Mouse (Mus musculus) small intestine, adult 2 months (tissue): Measurements from ENCODE around the gene Pitpnm1. TPM values are rescaled to one million over a fixed set of nuclear protein-coding genes. Genes with fewer than 3 reads are reported as not detected.
"Not testable (repeated sequence)": the region's sequence is repeated elsewhere in the genome, so short reads cannot be mapped to it uniquely, and the experiment has no call there.

ENCODE experiments used
- H3K27ac ChIP-seq: fragments of 200-500 bp; 2 replicates; pipeline ENCODE4 v1.5.1; 2012; ENCODE audit warnings: low read depth, low read length, control low read depth, inconsistent platforms; ENCODE audit not compliant: insufficient read depth
- H3K27me3 ChIP-seq: fragments of 200-500 bp; 2 replicates; pipeline ENCODE4 v1.6.1; 2012; ENCODE audit warnings: mild to moderate bottlenecking, moderate library complexity, low read length, inconsistent platforms; ENCODE audit not compliant: control insufficient read depth, insufficient read depth
- H3K36me3 ChIP-seq: fragments of 200-500 bp; 2 replicates; pipeline ENCODE4 v1.6.1; 2012; ENCODE audit warnings: mild to moderate bottlenecking, low read length, control low read depth, inconsistent platforms; ENCODE audit not compliant: control insufficient read depth, insufficient read depth
- H3K4me1 ChIP-seq: fragments of 200-500 bp; 2 replicates; pipeline ENCODE4 v1.6.1; 2012; ENCODE audit warnings: low read length, inconsistent platforms, mixed read lengths; ENCODE audit not compliant: control insufficient read depth, insufficient read depth, insufficient read length
- H3K4me3 ChIP-seq: fragments of 200-500 bp; 2 replicates; pipeline ENCODE4 v1.5.1; 2012; ENCODE audit warnings: low read depth, mild to moderate bottlenecking, control low read depth, inconsistent platforms, low read length, moderate library complexity
- CTCF ChIP-seq: fragments of 200-500 bp; IDR thresholded peaks from 2 replicates; pipeline ENCODE4 v1.5.1; 2012; ENCODE audit warnings: low read depth, mild to moderate bottlenecking, control low read depth, inconsistent platforms, low read length, moderate library complexity, mixed read lengths; ENCODE audit not compliant: insufficient replicate concordance, insufficient read length; ENCODE audit errors: extremely low read depth
- POLR2A ChIP-seq: fragments of 200-500 bp; IDR thresholded peaks from 2 replicates; pipeline ENCODE4 v1.6.1; 2012; ENCODE audit warnings: low read depth, mild to moderate bottlenecking, control low read depth, inconsistent platforms, low read length, moderate library complexity
- WGBS: fragments of 180-500 bp; shearing (Covaris S2); methylation state at CpG from one replicate; pipeline ENCODE4 v1.1.7; 2018; 5-methylcytosine and 5-hydroxymethylcytosine counted together
- polyA plus RNA-seq: library from polyadenylated mRNA; depleted of rRNA; stranded (reverse); fragments of >200 nt; gene quantifications from 2 replicates; pipeline ENCODE4 v1.2.3, GENCODE M21; 2012

Gene Pitpnm1
- polyA plus RNA-seq, 1 experiment: 197 TPM

GRCm38 (mm10) chr19:4118350-4118749 lies 18.6 kb downstream of the Pitpnm1 start:
- WGBS: 94% methylated on average over 2 of the region's 2 CpGs
- Histone ChIP-seq H3K27me3 (no peaks in the 10 kb centered on the region), H3K4me3 (no peak overlapping the region), H3K27ac (no peak overlapping the region), H3K36me3 (peaks cover 27% of the 10 kb centered on the region), H3K4me1 (peaks cover 31% of the 10 kb centered on the region)
- no peak for TF ChIP-seq POLR2A
- TF ChIP-seq CTCF: no peak

GRCm38 (mm10) chr19:4119716-4120487 lies 20.1 kb downstream of the Pitpnm1 start:
- peaks cover 17% of the 10 kb centered on the region; the same call in 1 of the 2 replicates for H3K4me1 ChIP-seq
- no peak overlapping the region for H3K4me3 ChIP-seq
- H3K36me3 ChIP-seq: peaks cover 23% of the 10 kb centered on the region
- WGBS: 66% methylated on average over 6 of the region's 6 CpGs
- no peaks in the 10 kb centered on the region for H3K27me3 ChIP-seq
- peak overlapping the region; percentile 46 for H3K27ac ChIP-seq
- TF ChIP-seq POLR2A (no peak), CTCF (no peak)

- Histone ChIP-seq H3K27ac (peak overlapping the region; percentile 46), H3K4me3 (no peak overlapping the region)
Observed at GRCm38 (mm10) chr19:4120496-4120895, 20.7 kb downstream of the Pitpnm1 start.

GRCm38 (mm10) chr19:4121097-4121805 lies 21.5 kb downstream of the Pitpnm1 start:
- 3% methylated on average over 38 of the region's 38 CpGs for WGBS

More at GRCm38 (mm10) chr19:4120496-4120895, 20.7 kb downstream of the Pitpnm1 start:
- H3K27me3 ChIP-seq: no peaks in the 10 kb centered on the region
- peaks cover 12% of the 10 kb centered on the region; the same call in 1 of the 2 replicates for H3K4me1 ChIP-seq
- TF ChIP-seq POLR2A (no peak), CTCF (no peak)
- peaks cover 18% of the 10 kb centered on the region; the same call in 1 of the 2 replicates for H3K36me3 ChIP-seq
- WGBS: 91% methylated on average over 2 of the region's 2 CpGs

GRCm38 (mm10) chr19:4121896-4122295 lies 22.1 kb downstream of the Pitpnm1 start:
- not testable (repeated sequence) for H3K27me3 ChIP-seq, H3K36me3 ChIP-seq, H3K4me3 ChIP-seq
- H3K27ac ChIP-seq: peak overlapping the region; percentile 11; the same call in 1 of the 2 replicates
- WGBS: 50% methylated on average over 6 of the region's 6 CpGs
- H3K4me1 ChIP-seq: peaks cover 17% of the 10 kb centered on the region

More at GRCm38 (mm10) chr19:4121097-4121805, 21.5 kb downstream of the Pitpnm1 start:
- H3K4me1 ChIP-seq: peaks cover 12% of the 10 kb centered on the region; the same call in 1 of the 2 replicates
- peak overlapping the region; percentile 79 for H3K27ac ChIP-seq
- TF ChIP-seq POLR2A (peak; percentile 45), CTCF (no peak)
- H3K27me3 ChIP-seq: no peaks in the 10 kb centered on the region
- H3K4me3 ChIP-seq: peak overlapping the region; percentile 68
- H3K36me3 ChIP-seq: peaks cover 14% of the 10 kb centered on the region; the same call in 1 of the 2 replicates

GRCm38 (mm10) chr19:4122411-4123370 lies 22.9 kb downstream of the Pitpnm1 start:
- no peak overlapping the region for H3K4me3 ChIP-seq
- H3K4me1 ChIP-seq: peaks cover 24% of the 10 kb centered on the region
- H3K27me3 ChIP-seq: no peaks in the 10 kb centered on the region
- H3K36me3 ChIP-seq: peaks cover 5% of the 10 kb centered on the region; the same call in 1 of the 2 replicates
- 75% methylated on average over 7 of the region's 7 CpGs for WGBS
- no peak for TF ChIP-seq CTCF
- no peak for TF ChIP-seq POLR2A
- no peak overlapping the region for H3K27ac ChIP-seq
